Mouse (Mus musculus): ENCODE measurements around the gene Rbak. TPM values are rescaled to one million over a fixed set of nuclear protein-coding genes. Genes with fewer than 3 reads are reported as not detected.

The Rbak gene
- total and polyA plus RNA-seq, 2 experiments from 2014 or later: 9.7 to 22.6 TPM

- H3K4me3 ChIP-seq (ENCODE audit: low read depth, low read length): no peak overlapping the region
- WGBS: 15% methylated on average over 17 of the region's 18 CpGs
- TF ChIP-seq CTCF (IDR thresholded peaks at IDR 0.05; ENCODE audit: low read depth): no peak
Measured at GRCm38 (mm10) chr5:143165508-143166070, 15.0 kb downstream of the Rbak start.

GRCm38 (mm10) chr5:143155534-143155933 is 25.0 kb downstream of the Rbak start:
- ATAC-seq (no peak), DNase-seq (no peak)
- H3K36me3 ChIP-seq (ENCODE audit: insufficient read depth): no peaks in the 10 kb centered on the region
- no peaks in the 10 kb centered on the region for H3K4me1 ChIP-seq (ENCODE audit: insufficient read depth)
- H3K4me2 ChIP-seq (ENCODE audit: low read depth): no peak overlapping the region
- H3K27me3 ChIP-seq (ENCODE audit: insufficient read depth, low read length): 0 out of 2 replicates have a peak, but pooled peaks cover 6% of the 10 kb centered on the region
- H3K27ac ChIP-seq (ENCODE audit: low read depth, low read length): no peak overlapping the region
- no peak overlapping the region for H3K4me3 ChIP-seq (ENCODE audit: low read depth, low read length)
- H3K9me3 ChIP-seq (ENCODE audit: low read length): no peaks in the 10 kb centered on the region
- TF ChIP-seq CTCF (IDR thresholded peaks at IDR 0.05; ENCODE audit: low read depth): no peak
- no peak overlapping the region for H3K9ac ChIP-seq
- whole genome bisulfite sequencing: 82% methylated on average over 3 of the region's 3 CpGs

More at GRCm38 (mm10) chr5:143165508-143166070, 15.0 kb downstream of the Rbak start:
- no peak overlapping the region for H3K4me2 ChIP-seq (ENCODE audit: low read depth)
- no peaks in the 10 kb centered on the region for H3K36me3 ChIP-seq (ENCODE audit: insufficient read depth)
- DNase-seq (no peak), ATAC-seq (no peak)
- H3K4me1 ChIP-seq (ENCODE audit: insufficient read depth): no peaks in the 10 kb centered on the region
- no peak overlapping the region for H3K9ac ChIP-seq
- H3K27me3 ChIP-seq (ENCODE audit: insufficient read depth, low read length): no peaks in the 10 kb centered on the region
- H3K27ac ChIP-seq (ENCODE audit: low read depth, low read length): no peak overlapping the region
- no peaks in the 10 kb centered on the region for H3K9me3 ChIP-seq (ENCODE audit: low read length)

DNA sequence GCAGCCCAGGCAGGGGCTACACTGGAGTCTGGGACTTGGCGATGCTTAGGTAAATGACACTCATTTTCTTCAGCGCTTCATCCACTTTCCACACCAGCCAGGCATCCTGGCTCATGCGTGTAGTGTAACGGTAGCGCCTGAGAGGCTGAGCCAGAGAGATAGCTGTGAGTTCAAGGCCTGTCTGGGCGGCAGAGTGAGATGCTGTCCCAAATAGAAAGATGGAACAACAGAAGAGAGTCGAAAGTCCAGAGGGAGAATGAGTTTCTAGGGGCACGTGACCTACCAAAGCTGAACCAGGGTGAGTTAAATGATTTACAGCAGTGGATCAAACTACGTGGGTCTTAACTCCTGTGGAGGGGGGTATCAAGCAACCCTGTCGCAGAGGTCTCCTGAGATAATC is 26.8 kb downstream of the Rbak start:
- TF ChIP-seq CTCF (IDR thresholded peaks at IDR 0.05; ENCODE audit: low read depth): no peak
- ATAC-seq (no peak), DNase-seq (no peak)
- Histone ChIP-seq H3K9me3 (ENCODE audit: low read length) (no peaks in the 10 kb centered on the region), H3K27ac (ENCODE audit: low read depth, low read length) (no peak overlapping the region), H3K27me3 (ENCODE audit: insufficient read depth, low read length) (0 out of 2 replicates have a peak, but pooled peaks cover 6% of the 10 kb centered on the region), H3K4me3 (ENCODE audit: low read depth, low read length) (no peak overlapping the region), H3K9ac (no peak overlapping the region), H3K36me3 (ENCODE audit: insufficient read depth) (no peaks in the 10 kb centered on the region), H3K4me1 (ENCODE audit: insufficient read depth) (no peaks in the 10 kb centered on the region), H3K4me2 (ENCODE audit: low read depth) (no peak overlapping the region)
- WGBS: 94% methylated on average over 10 of the region's 10 CpGs

GRCm38 (mm10) chr5:143150044-143150443 is 30.5 kb downstream of the Rbak start:
- DNase-seq (no peak), ATAC-seq (no peak)
- no peaks in the 10 kb centered on the region for H3K36me3 ChIP-seq (ENCODE audit: insufficient read depth)
- no peak overlapping the region for H3K4me2 ChIP-seq (ENCODE audit: low read depth)
- H3K4me1 ChIP-seq (ENCODE audit: insufficient read depth): no peaks in the 10 kb centered on the region
- no peak for TF ChIP-seq CTCF (IDR thresholded peaks at IDR 0.05; ENCODE audit: low read depth)
- H3K9ac ChIP-seq: no peak overlapping the region
- H3K27ac ChIP-seq (ENCODE audit: low read depth, low read length): no peak overlapping the region
- no peak overlapping the region for H3K4me3 ChIP-seq (ENCODE audit: low read depth, low read length)
- 84% methylated on average over 2 of the region's 2 CpGs for WGBS
- no peaks in the 10 kb centered on the region for H3K9me3 ChIP-seq (ENCODE audit: low read length)
- H3K27me3 ChIP-seq (ENCODE audit: insufficient read depth, low read length): no peaks in the 10 kb centered on the region

GRCm38 (mm10) chr5:143149536-143149935 is 31.0 kb downstream of the Rbak start:
- WGBS: 94% methylated on average over 2 of the region's 2 CpGs
- Histone ChIP-seq H3K36me3 (ENCODE audit: insufficient read depth) (no peaks in the 10 kb centered on the region), H3K9ac (no peak overlapping the region), H3K27me3 (ENCODE audit: insufficient read depth, low read length) (no peaks in the 10 kb centered on the region), H3K9me3 (ENCODE audit: low read length) (no peaks in the 10 kb centered on the region), H3K4me2 (ENCODE audit: low read depth) (no peak overlapping the region), H3K27ac (ENCODE audit: low read depth, low read length) (no peak overlapping the region), H3K4me1 (ENCODE audit: insufficient read depth) (no peaks in the 10 kb centered on the region), H3K4me3 (ENCODE audit: low read depth, low read length) (no peak overlapping the region)
- TF ChIP-seq CTCF (IDR thresholded peaks at IDR 0.05; ENCODE audit: low read depth): peak; percentile 6; the same call in 1 of the 2 replicates
- no peak for ATAC-seq
- no peak for DNase-seq

- H3K4me2 ChIP-seq (ENCODE audit: low read depth): no peak overlapping the region
- no peak for ATAC-seq
- 89% methylated on average over 5 of the region's 5 CpGs for WGBS
- no peaks in the 10 kb centered on the region for H3K4me1 ChIP-seq (ENCODE audit: insufficient read depth)
- H3K27ac ChIP-seq (ENCODE audit: low read depth, low read length): no peak overlapping the region
- no peak overlapping the region for H3K4me3 ChIP-seq (ENCODE audit: low read depth, low read length)
- no peaks in the 10 kb centered on the region for H3K36me3 ChIP-seq (ENCODE audit: insufficient read depth)
- DNase-seq: no peak
- TF ChIP-seq CTCF (IDR thresholded peaks at IDR 0.05; ENCODE audit: low read depth): no peak
- H3K27me3 ChIP-seq (ENCODE audit: insufficient read depth, low read length): no peaks in the 10 kb centered on the region
- H3K9ac ChIP-seq: no peak overlapping the region
- H3K9me3 ChIP-seq (ENCODE audit: low read length): no peaks in the 10 kb centered on the region
Measured at GRCm38 (mm10) chr5:143148661-143149060, 31.9 kb downstream of the Rbak start.

DNA sequence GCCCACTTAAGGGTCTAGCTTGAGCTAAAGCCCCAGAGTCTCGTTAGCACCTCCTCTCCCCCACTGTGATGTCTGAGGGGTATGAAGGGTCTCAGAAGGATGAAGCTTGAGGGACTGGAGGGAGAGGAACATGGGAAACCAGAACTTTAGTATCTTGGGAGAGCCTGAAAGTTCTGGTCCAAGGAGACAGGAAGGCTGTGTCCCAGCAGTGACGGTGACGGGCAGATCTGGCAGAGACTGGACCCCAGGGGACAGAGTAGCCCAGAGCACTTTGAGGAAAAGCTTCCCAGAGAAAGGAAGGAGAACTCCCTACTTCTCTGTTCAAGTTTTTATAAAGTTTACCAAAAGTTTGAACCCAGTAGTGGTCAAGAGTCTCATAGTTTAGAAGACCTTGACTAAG is 33.1 kb downstream of the Rbak start, which contains the start of gene Olfr718-ps1:
Gene Olfr718-ps1 (minus strand): TSS at position 101 of the 400 bp plus-strand sequence.
- ATAC-seq (no peak), DNase-seq (no peak)
- Histone ChIP-seq H3K4me1 (ENCODE audit: insufficient read depth) (no peaks in the 10 kb centered on the region), H3K9ac (no peak within 1 kb of the TSS), H3K9me3 (ENCODE audit: low read length) (no peaks in the 10 kb centered on the region), H3K4me3 (ENCODE audit: low read depth, low read length) (no peak within 1 kb of the TSS), H3K27me3 (ENCODE audit: insufficient read depth, low read length) (no peaks in the 10 kb centered on the region), H3K4me2 (ENCODE audit: low read depth) (no peak within 1 kb of the TSS), H3K27ac (ENCODE audit: low read depth, low read length) (no peak within 1 kb of the TSS), H3K36me3 (ENCODE audit: insufficient read depth) (no peaks in the 10 kb centered on the region)
- no peak for TF ChIP-seq CTCF (IDR thresholded peaks at IDR 0.05; ENCODE audit: low read depth)
- 68% methylated on average over 3 of the region's 3 CpGs for WGBS
